Mouse (Mus musculus): ENCODE data around the gene Cfap46. TPM values are rescaled to one million over a fixed set of nuclear protein-coding genes. Genes with fewer than 3 reads are reported as not detected.

The Cfap46 gene
- 4.2 and 4.4 TPM in 2 replicates for total RNA-seq (2014; rRNA removed)
- 4.5 and 4.6 TPM in 2 replicates for polyA plus RNA-seq (2015; fragmentation: Nextera tagmentation; extraction: Ambion mirVana)

- peak within 1 kb of the TSS; percentile 81 for H3K4me2 ChIP-seq (ENCODE audit: low read depth, low read length, poor library complexity, severe bottlenecking)
- no peak for TF ChIP-seq CTCF (IDR thresholded peaks at IDR 0.05)
Measured at GRCm38 (mm10) chr7:139683706-139684552, at the start of gene Cfap46. Gene Cfap46 (minus strand): TSS chr7:139683817.

DNA sequence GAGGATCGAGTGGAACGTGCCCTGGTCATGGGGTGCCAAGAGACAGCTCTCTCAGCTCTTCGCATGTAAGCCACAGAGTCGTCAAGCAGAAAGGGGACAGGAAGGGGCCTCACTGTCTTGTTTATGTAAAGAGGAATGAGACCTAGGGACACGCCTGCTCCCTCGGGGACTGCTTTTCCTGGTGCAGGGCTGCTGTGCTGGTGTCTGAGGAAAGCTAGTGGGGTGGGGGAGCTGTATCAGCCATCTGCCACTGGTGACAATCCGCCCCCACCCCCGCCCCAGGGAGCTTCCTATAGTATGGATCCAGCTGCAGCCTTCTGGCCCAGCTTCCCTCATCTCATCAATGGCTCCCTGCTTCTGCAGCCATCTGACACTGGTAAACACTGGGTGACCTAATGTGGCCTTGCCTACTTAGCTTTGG lies 47.7 kb upstream of the Cfap46 start:
- no peak for ATAC-seq (ENCODE audit: low FRiP score)
- WGBS, result 62% methylated on average over 8 of the region's 8 CpGs
- DNase-seq (ENCODE audit: low spot score), result no peak

More at GRCm38 (mm10) chr7:139683706-139684552, at the start of gene Cfap46:
- Histone ChIP-seq H3K27ac (ENCODE audit: low read depth, low read length) (peak within 1 kb of the TSS; percentile 72), H3K9me3 (ENCODE audit: low read length) (no peaks in the 10 kb centered on the region), H3K9ac (replicated peaks; ENCODE audit: low read length, poor library complexity, severe bottlenecking) (peak within 1 kb of the TSS; percentile 60), H3K4me1 (ENCODE audit: insufficient read depth, low read length) (no peaks in the 10 kb centered on the region; the same call in 1 of the 2 replicates), H3K36me3 (ENCODE audit: insufficient read depth, low read length) (no peaks in the 10 kb centered on the region), H3K4me3 (ENCODE audit: low read depth, low read length) (peak within 1 kb of the TSS; percentile 43), H3K27me3 (ENCODE audit: insufficient read depth, low read length) (no peaks in the 10 kb centered on the region; the same call in 1 of the 2 replicates)
- DNase-seq (ENCODE audit: low spot score) (peak; percentile 86), ATAC-seq (ENCODE audit: low FRiP score) (peak; percentile 82)
- 1% methylated on average over 31 of the region's 31 CpGs for WGBS

DNA sequence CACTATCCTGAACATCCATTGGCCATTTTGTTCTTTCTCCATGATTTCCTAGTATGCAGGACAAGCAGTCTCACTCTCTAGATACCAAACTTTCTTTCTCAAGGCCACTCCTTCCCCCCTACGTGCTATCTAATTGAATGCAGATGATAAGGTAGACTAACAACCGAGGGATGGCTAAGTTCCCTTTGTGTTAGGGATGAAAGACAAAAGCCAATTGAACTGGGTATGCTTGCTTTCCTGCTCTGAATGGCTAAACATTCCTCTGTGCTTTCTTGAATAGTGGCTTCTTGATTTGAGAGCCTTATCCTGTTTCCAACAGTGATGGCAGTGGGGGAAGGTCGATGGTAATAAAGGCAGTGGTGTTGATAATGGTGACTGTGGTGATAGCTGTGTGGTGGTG lies 43.5 kb upstream of the Cfap46 start:
- no peaks in the 10 kb centered on the region for H3K36me3 ChIP-seq (ENCODE audit: insufficient read depth, low read length)

More for the DNA sequence above, 47.7 kb upstream of the Cfap46 start:
- Histone ChIP-seq H3K27me3 (ENCODE audit: insufficient read depth, low read length) (no peaks in the 10 kb centered on the region), H3K27ac (ENCODE audit: low read depth, low read length) (no peak overlapping the region), H3K4me1 (ENCODE audit: insufficient read depth, low read length) (no peaks in the 10 kb centered on the region), H3K9ac (replicated peaks; ENCODE audit: low read length, poor library complexity, severe bottlenecking) (no peak overlapping the region), H3K4me2 (ENCODE audit: low read depth, low read length, poor library complexity, severe bottlenecking) (no peak overlapping the region), H3K4me3 (ENCODE audit: low read depth, low read length) (no peak overlapping the region), H3K9me3 (ENCODE audit: low read length) (no peaks in the 10 kb centered on the region), H3K36me3 (ENCODE audit: insufficient read depth, low read length) (no peaks in the 10 kb centered on the region)
- TF ChIP-seq CTCF (IDR thresholded peaks at IDR 0.05), result no peak

GRCm38 (mm10) chr7:139725641-139726040 lies 42.0 kb upstream of the Cfap46 start:
- H3K4me2 ChIP-seq (ENCODE audit: low read depth, low read length, poor library complexity, severe bottlenecking), result no peak overlapping the region
- H3K9me3 ChIP-seq (ENCODE audit: low read length), result no peaks in the 10 kb centered on the region
- H3K4me1 ChIP-seq (ENCODE audit: insufficient read depth, low read length), result no peaks in the 10 kb centered on the region
- DNase-seq (ENCODE audit: low spot score) (no peak), ATAC-seq (ENCODE audit: low FRiP score) (no peak)
- no peaks in the 10 kb centered on the region for H3K36me3 ChIP-seq (ENCODE audit: insufficient read depth, low read length)
- no peaks in the 10 kb centered on the region for H3K27me3 ChIP-seq (ENCODE audit: insufficient read depth, low read length)
- WGBS, result 86% methylated on average over 1 of the region's 1 CpGs
- H3K27ac ChIP-seq (ENCODE audit: low read depth, low read length), result no peak overlapping the region
- H3K9ac ChIP-seq (replicated peaks; ENCODE audit: low read length, poor library complexity, severe bottlenecking), result no peak overlapping the region
- H3K4me3 ChIP-seq (ENCODE audit: low read depth, low read length), result no peak overlapping the region
- TF ChIP-seq CTCF (IDR thresholded peaks at IDR 0.05), result no peak

More for the DNA sequence above, 43.5 kb upstream of the Cfap46 start:
- 28% methylated on average over 3 of the region's 3 CpGs for WGBS
- Histone ChIP-seq H3K27me3 (ENCODE audit: insufficient read depth, low read length) (no peaks in the 10 kb centered on the region), H3K9ac (replicated peaks; ENCODE audit: low read length, poor library complexity, severe bottlenecking) (no peak overlapping the region), H3K4me1 (ENCODE audit: insufficient read depth, low read length) (no peaks in the 10 kb centered on the region), H3K4me3 (ENCODE audit: low read depth, low read length) (no peak overlapping the region), H3K4me2 (ENCODE audit: low read depth, low read length, poor library complexity, severe bottlenecking) (no peak overlapping the region), H3K27ac (ENCODE audit: low read depth, low read length) (no peak overlapping the region), H3K9me3 (ENCODE audit: low read length) (no peaks in the 10 kb centered on the region)
- DNase-seq (ENCODE audit: low spot score), result no peak
- ATAC-seq (ENCODE audit: low FRiP score), result no peak
- no peak for TF ChIP-seq CTCF (IDR thresholded peaks at IDR 0.05)

- WGBS, result 49% methylated on average over 4 of the region's 4 CpGs
- H3K4me3 ChIP-seq (ENCODE audit: low read depth, low read length), result no peak overlapping the region
- TF ChIP-seq CTCF (IDR thresholded peaks at IDR 0.05), result no peak
- H3K4me2 ChIP-seq (ENCODE audit: low read depth, low read length, poor library complexity, severe bottlenecking), result no peak overlapping the region
- H3K27me3 ChIP-seq (ENCODE audit: insufficient read depth, low read length), result no peaks in the 10 kb centered on the region
- H3K27ac ChIP-seq (ENCODE audit: low read depth, low read length), result no peak overlapping the region
- DNase-seq (ENCODE audit: low spot score) (no peak), ATAC-seq (ENCODE audit: low FRiP score) (no peak)
- H3K4me1 ChIP-seq (ENCODE audit: insufficient read depth, low read length), result no peaks in the 10 kb centered on the region
- H3K9me3 ChIP-seq (ENCODE audit: low read length), result no peaks in the 10 kb centered on the region
- H3K9ac ChIP-seq (replicated peaks; ENCODE audit: low read length, poor library complexity, severe bottlenecking), result no peak overlapping the region
- H3K36me3 ChIP-seq (ENCODE audit: insufficient read depth, low read length), result no peaks in the 10 kb centered on the region
Measured at GRCm38 (mm10) chr7:139723986-139724385, 40.4 kb upstream of the Cfap46 start.

DNA sequence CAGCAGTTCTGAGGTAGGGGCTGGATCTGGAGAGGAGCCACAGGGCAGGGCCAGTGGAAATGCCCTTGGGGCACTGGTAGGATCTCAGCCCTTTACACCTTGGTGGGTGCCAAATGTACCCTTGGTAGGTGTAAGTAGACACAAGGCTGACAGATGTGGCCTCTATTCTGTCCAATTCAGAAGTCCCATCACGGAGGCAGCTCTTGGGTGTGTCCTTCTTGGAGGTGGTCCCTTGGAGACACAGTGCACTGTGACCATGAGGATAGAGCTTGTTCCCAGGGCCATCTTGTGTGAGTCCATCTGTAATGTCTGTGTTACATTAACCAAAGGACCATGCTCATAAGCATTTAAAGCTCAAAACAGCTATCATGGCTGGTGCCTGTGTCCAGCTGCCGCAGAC lies 37.6 kb upstream of the Cfap46 start:
- Histone ChIP-seq H3K4me1 (ENCODE audit: insufficient read depth, low read length) (no peaks in the 10 kb centered on the region), H3K36me3 (ENCODE audit: insufficient read depth, low read length) (no peaks in the 10 kb centered on the region), H3K9me3 (ENCODE audit: low read length) (no peaks in the 10 kb centered on the region), H3K4me3 (ENCODE audit: low read depth, low read length) (no peak overlapping the region), H3K27ac (ENCODE audit: low read depth, low read length) (no peak overlapping the region), H3K9ac (replicated peaks; ENCODE audit: low read length, poor library complexity, severe bottlenecking) (no peak overlapping the region), H3K27me3 (ENCODE audit: insufficient read depth, low read length) (no peaks in the 10 kb centered on the region), H3K4me2 (ENCODE audit: low read depth, low read length, poor library complexity, severe bottlenecking) (no peak overlapping the region)
- 94% methylated on average over 2 of the region's 2 CpGs for WGBS
- ATAC-seq (ENCODE audit: low FRiP score) (no peak), DNase-seq (ENCODE audit: low spot score) (no peak)
- no peak for TF ChIP-seq CTCF (IDR thresholded peaks at IDR 0.05)

Measured in midbrain, postnatal 0 days (tissue).